Mouse (Mus musculus) gastrocnemius, postnatal 36 days (tissue): ENCODE results near the gene Zfp568. TPM values are rescaled to one million over a fixed set of nuclear protein-coding genes. Genes with fewer than 3 reads are reported as not detected.

ENCODE experiments used
- DNase-seq, 2 experiments: peaks; one replicate each; pipeline ENCODE4 v3.0.0; 2022
- intact Hi-C: fragments of 180-260 bp; cut with DNase I; formaldehyde crosslinking; loops from one replicate; pipeline ENCODE4 v1.15.1; 2025
- total RNA-seq, 2 experiments: library from RNA; stranded (reverse); gene quantifications; 2 replicates each; pipeline ENCODE4 v1.2.3; 2021

Zfp568 gene
- total RNA-seq, 2 experiments from 2014 or later: 15.4 to 18.7 TPM

DNA sequence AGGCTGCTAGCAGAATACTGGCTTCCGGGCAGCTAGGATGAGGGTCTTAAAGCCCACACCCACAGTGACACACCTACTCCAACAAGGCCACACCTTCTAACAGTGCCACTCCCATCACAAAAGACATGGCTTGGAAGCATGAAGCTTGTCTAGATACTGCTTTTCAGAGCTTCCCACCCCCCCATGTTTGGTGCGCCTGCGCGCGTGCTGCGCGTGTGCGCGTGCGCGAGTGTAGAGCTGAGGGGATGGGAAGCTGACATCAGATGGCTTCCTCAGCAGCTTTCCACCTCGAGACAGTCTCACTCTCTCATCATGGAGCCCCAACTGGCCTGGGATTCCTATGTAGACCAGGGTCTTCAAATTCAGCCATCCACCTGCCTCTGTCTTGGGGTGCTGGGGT, 50.6 kb downstream of the Zfp568 start:
- no peak for DNase-seq
- intact Hi-C loops: no loop called here

GRCm38 (mm10) chr7:30044354-30044753, 60.6 kb downstream of the Zfp568 start:
- intact Hi-C loops: no loop called here
- no peak for DNase-seq

- no peak for DNase-seq
- intact Hi-C loops: no loop called here
These were observed 64.4 kb downstream of the Zfp568 start for GRCm38 (mm10) chr7:30048126-30048525.

- peak; percentile 81 to 87 for DNase-seq
- intact Hi-C loops: no loop called here
These were observed 67.3 kb downstream of the Zfp568 start, which contains the start of gene Zfp14 for GRCm38 (mm10) chr7:30050882-30051548. Zfp14 (minus strand) TSS chr7:30051380.

DNA sequence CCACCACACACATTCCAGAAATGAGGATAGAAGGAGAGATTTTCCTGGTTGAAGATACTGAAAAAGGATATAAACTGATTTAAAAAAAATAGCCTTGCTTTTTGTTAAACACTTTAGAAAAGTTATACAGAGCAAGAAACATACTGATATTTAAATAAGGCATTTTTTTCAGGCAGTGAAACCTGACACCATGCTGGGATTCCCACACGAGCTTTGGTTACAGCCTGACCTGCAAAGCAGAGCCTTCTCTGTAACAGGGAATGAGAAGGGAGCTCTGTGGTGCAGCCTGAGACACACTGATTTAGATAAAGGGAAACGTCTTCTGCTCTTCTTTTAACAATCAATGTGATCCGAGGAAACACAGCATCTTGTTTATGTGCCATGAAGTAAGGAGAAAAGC, 69.8 kb downstream of the Zfp568 start:
- DNase-seq: no peak
- intact Hi-C loops: no loop called here

DNA sequence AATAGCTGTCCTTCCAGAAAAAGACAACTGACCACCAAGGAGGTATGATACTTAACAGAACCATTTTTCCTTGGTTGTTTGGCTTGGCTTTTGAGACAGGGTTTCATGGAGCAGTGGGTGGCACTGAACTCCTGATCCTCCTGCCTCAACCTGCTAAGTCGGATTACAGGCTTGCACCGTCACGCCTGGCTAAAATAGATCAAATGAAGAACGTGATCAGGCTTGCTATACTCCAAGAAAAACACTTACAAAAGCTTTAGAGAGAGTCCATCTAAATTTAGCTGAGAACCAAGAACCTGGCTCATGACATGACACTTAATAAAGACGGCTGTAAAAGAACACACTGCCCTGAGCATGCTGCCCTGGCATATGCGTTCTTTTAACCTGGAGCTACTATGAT, 76.6 kb downstream of the Zfp568 start:
- DNase-seq: no peak
- intact Hi-C loops: no loop called here

GRCm38 (mm10) chr7:30062478-30062877, 78.7 kb downstream of the Zfp568 start:
- intact Hi-C loops: no loop called here
- DNase-seq: no peak

GRCm38 (mm10) chr7:30064622-30065021, 80.9 kb downstream of the Zfp568 start:
- DNase-seq: no peak
- intact Hi-C loops: loop anchor here (5.0 kb wide), 1 partner anchor 42 kb away; no protein-coding TSS in a partner anchor

- DNase-seq: peak; percentile 70 to 75
- intact Hi-C loops: no loop called here
These were observed 88.6 kb downstream of the Zfp568 start, which contains the start of gene Zfp82 for GRCm38 (mm10) chr7:30072146-30073028. Zfp82 (minus strand) TSS chr7:30072900.

Other genes with a start within 250 kb of the Zfp568 start
- gene Zfp84, start 215.4 kb upstream of the Zfp568 start, total RNA-seq: 1 to 10 TPM; 5.8 to 6.8 TPM
- 1 to 10 TPM; 1.2 to 2.2 TPM for gene Zfp30, start 200.0 kb upstream of the Zfp568 start, total RNA-seq
- 1 to 10 TPM; 6.3 to 9.7 TPM for gene Zfp790, start 167.8 kb upstream of the Zfp568 start, total RNA-seq
- 1 to 10 TPM; 1.2 to 1.9 TPM for gene Zfp940, start 130.3 kb upstream of the Zfp568 start, total RNA-seq
- gene Zfp420, start 124.0 kb upstream of the Zfp568 start, total RNA-seq: 1 to 10 TPM; 2.5 to 2.6 TPM
- 1 to 10 TPM; 6.1 to 7.9 TPM for gene Zfp27, start 77.4 kb upstream of the Zfp568 start, total RNA-seq
- gene Zfp383, start 75.7 kb upstream of the Zfp568 start, total RNA-seq: 1 to 10 TPM; 4.0 to 6.3 TPM
- gene Zfp74, start 29.9 kb upstream of the Zfp568 start, total RNA-seq: 1 to 10 TPM; 4.8 to 5.5 TPM
- gene Zfp14, start 67.4 kb downstream of the Zfp568 start, total RNA-seq: 1 to 10 TPM; 1.6 to 1.9 TPM
- gene Zfp82, start 88.9 kb downstream of the Zfp568 start, total RNA-seq: 1 to 10 TPM; 1.4 to 1.7 TPM
- not detected for gene Gm26920, start 106.5 kb downstream of the Zfp568 start, total RNA-seq
- gene Zfp566, start 106.6 kb downstream of the Zfp568 start, total RNA-seq: 1 to 10 TPM; 1.8 to 2.9 TPM
- gene Zfp260, start 110.8 kb downstream of the Zfp568 start, total RNA-seq: 10 to 100 TPM; 25.9 to 28.9 TPM
- under 1 TPM; 0.59 to 0.99 TPM for gene Zfp382, start 138.0 kb downstream of the Zfp568 start, total RNA-seq
- 10 to 100 TPM; 19.2 to 23.6 TPM for gene Zfp146, start 185.8 kb downstream of the Zfp568 start, total RNA-seq
- gene Cox7a1, start 200.2 kb downstream of the Zfp568 start, total RNA-seq: 1,000 to 10,000 TPM in 1 of 2 experiments, 100 to 1,000 TPM in 1; 976 to 1,017 TPM
- 100 to 1,000 TPM; 188 to 196 TPM for gene Capns1, start 214.9 kb downstream of the Zfp568 start, total RNA-seq
- 10 to 100 TPM; 53.9 to 58.8 TPM for gene Polr2i, start 248.0 kb downstream of the Zfp568 start, total RNA-seq
- 10 to 100 TPM; 29.9 to 30.0 TPM for gene Tbcb, start 248.3 kb downstream of the Zfp568 start, total RNA-seq